Mouse (Mus musculus) embryo, embryonic 10 days (tissue): Measurements from ENCODE around the gene Sod2.
"Not testable (repeated sequence)": the region's sequence is repeated elsewhere in the genome, so short reads cannot be mapped to it uniquely, and the experiment has no call there.

Experiments used
- DNase-seq: peaks from one replicate; pipeline ENCODE4 v3.0.0-alpha.2; 2015; ENCODE audit warnings: low spot score

Sod2 gene

GRCm38 (mm10) chr17:13006546-13006945 is at the start of gene Sod2:
Sod2 (plus strand) TSS chr17:13006846.
- DNase-seq: not testable (repeated sequence)

GRCm38 (mm10) chr17:12959377-12959776 is 47.3 kb upstream of the Sod2 start:
- not testable (repeated sequence) for DNase-seq

- DNase-seq: peak; percentile 97
Measured at GRCm38 (mm10) chr17:12960331-12960873, 46.2 kb upstream of the Sod2 start, which contains the start of gene Acat2. Acat2 (minus strand) TSS chr17:12960747.

GRCm38 (mm10) chr17:12963476-12963875 is 43.2 kb upstream of the Sod2 start:
- no peak for DNase-seq

GRCm38 (mm10) chr17:12967173-12967572 is 39.5 kb upstream of the Sod2 start:
- DNase-seq: no peak

- DNase-seq: no peak
Measured at GRCm38 (mm10) chr17:12973851-12974250, 32.8 kb upstream of the Sod2 start.

- no peak for DNase-seq
Measured at GRCm38 (mm10) chr17:12978546-12978945, 28.1 kb upstream of the Sod2 start.

- no peak for DNase-seq
Measured at GRCm38 (mm10) chr17:12983988-12984387, 22.7 kb upstream of the Sod2 start.

- not testable (repeated sequence) for DNase-seq
Measured at GRCm38 (mm10) chr17:12988096-12988495, 18.6 kb upstream of the Sod2 start.

GRCm38 (mm10) chr17:12990567-12991145 is 16.0 kb upstream of the Sod2 start:
- no peak for DNase-seq

GRCm38 (mm10) chr17:12991194-12991634 is 15.4 kb upstream of the Sod2 start:
- DNase-seq: peak; percentile 52

- peak; percentile 70 for DNase-seq
Measured at GRCm38 (mm10) chr17:12991635-12992358, 14.8 kb upstream of the Sod2 start.

- peak; percentile 98 for DNase-seq
Measured at GRCm38 (mm10) chr17:12992470-12992991, 14.1 kb upstream of the Sod2 start.

GRCm38 (mm10) chr17:12994069-12994468 is 12.6 kb upstream of the Sod2 start, which contains the start of gene Wtap:
Wtap (minus strand) TSS chr17:12994169.
- no peak for DNase-seq

- DNase-seq: peak; percentile 61
Measured at GRCm38 (mm10) chr17:12996345-12996744, 10.3 kb upstream of the Sod2 start.

- DNase-seq: no peak
Measured at GRCm38 (mm10) chr17:12997890-12998289, 8.8 kb upstream of the Sod2 start.

- DNase-seq: no peak
Measured at GRCm38 (mm10) chr17:12999069-12999468, 7.6 kb upstream of the Sod2 start.

- DNase-seq: not testable (repeated sequence)
Measured at GRCm38 (mm10) chr17:13002243-13002642, 4.4 kb upstream of the Sod2 start.

- DNase-seq: not testable (repeated sequence)
Measured at GRCm38 (mm10) chr17:13004436-13004835, 2.2 kb upstream of the Sod2 start.

- no peak for DNase-seq
Measured at GRCm38 (mm10) chr17:13006984-13007383, 338 bp downstream of the Sod2 start.

- DNase-seq: peak; percentile 99
Measured at GRCm38 (mm10) chr17:13007730-13008425, 1.2 kb downstream of the Sod2 start.

- no peak for DNase-seq
Measured at GRCm38 (mm10) chr17:13008528-13008927, 1.9 kb downstream of the Sod2 start.
